Mouse (Mus musculus) stomach, embryonic 16.5 days (tissue): ENCODE measurements around the gene Mrpl40. TPM values are rescaled to one million over a fixed set of nuclear protein-coding genes. Genes with fewer than 3 reads are reported as not detected.
"Not testable (repeated sequence)": the region's sequence is repeated elsewhere in the genome, so short reads cannot be mapped to it uniquely, and the experiment has no call there.

ENCODE experiments used
- ATAC-seq: fragments of 200-750 bp; cut with Nextera tagmentation; 2 replicates; pipeline ENCODE4 v1.8.0; 2017; ENCODE audit warnings: moderate number of reproducible peaks, moderate TSS enrichment; ENCODE audit not compliant: insufficient read depth, low FRiP score
- H3K27ac ChIP-seq: fragments of 300-500 bp; sonication (generic); 2 replicates; pipeline ENCODE4 v1.5.1; 2014; ENCODE audit warnings: low read length
- H3K27me3 ChIP-seq: fragments of 300-500 bp; sonication (generic); 2 replicates; pipeline ENCODE4 v1.6.1; 2014; ENCODE audit warnings: low read length, control low read depth, mixed read lengths; ENCODE audit not compliant: control insufficient read depth, insufficient read depth
- H3K36me3 ChIP-seq: fragments of 300-500 bp; sonication (generic); 2 replicates; pipeline ENCODE4 v1.6.1; 2014; ENCODE audit warnings: low read length; ENCODE audit not compliant: control insufficient read depth, insufficient read depth
- H3K4me1 ChIP-seq: fragments of 300-500 bp; sonication (generic); 2 replicates; pipeline ENCODE4 v1.6.1; 2014; ENCODE audit warnings: low read length, control low read depth, mixed read lengths; ENCODE audit not compliant: control insufficient read depth, insufficient read depth
- H3K4me2 ChIP-seq: fragments of 300-500 bp; sonication (generic); 2 replicates; pipeline ENCODE4 v1.6.1; 2014; ENCODE audit warnings: low read depth, low read length, mixed read lengths
- H3K4me3 ChIP-seq: fragments of 300-500 bp; sonication (generic); replicated peaks from 2 replicates; pipeline ENCODE4 v1.5.1; 2014; ENCODE audit warnings: mild to moderate bottlenecking, low read length
- H3K9ac ChIP-seq: fragments of 300-500 bp; sonication (generic); 2 replicates; pipeline ENCODE4 v1.6.1; 2014; ENCODE audit warnings: low read length
- H3K9me3 ChIP-seq: fragments of 300-500 bp; sonication (generic); replicated peaks from 2 replicates; pipeline ENCODE4 v1.6.1; 2016; ENCODE audit warnings: low read length, control low read depth; ENCODE audit not compliant: control insufficient read depth
- WGBS: fragments of 180-500 bp; shearing (Covaris S2); extraction: QIAGEN DNeasy Blood & Tissue Kit; methylation state at CpG from one replicate; pipeline ENCODE4 v1.1.7; 2014; 5-methylcytosine and 5-hydroxymethylcytosine counted together
- polyA plus RNA-seq: library from polyadenylated mRNA; unstranded; fragments of >200 nt; fragmentation: Nextera tagmentation; extraction: Ambion mirVana; gene quantifications from 2 replicates; pipeline ENCODE4 v1.2.1, GENCODE M21; 2015

The Mrpl40 gene
- polyA plus RNA-seq, 1 experiment from 2014 or later = 88.9 TPM

GRCm38 (mm10) chr16:18878091-18878720 is 1.5 kb upstream of the Mrpl40 start:
- Histone ChIP-seq H3K36me3 (peaks cover 6% of the 10 kb centered on the region; the same call in 1 of the 2 replicates), H3K4me3 (peak overlapping the region; percentile 79), H3K4me2 (peak overlapping the region; percentile 81), H3K27me3 (no peaks in the 10 kb centered on the region), H3K9me3 (no peaks in the 10 kb centered on the region), H3K4me1 (peaks cover 4% of the 10 kb centered on the region), H3K9ac (peak overlapping the region; percentile 89), H3K27ac (peak overlapping the region; percentile 96)
- 21% methylated on average over 20 of the region's 20 CpGs for WGBS
- ATAC-seq = no peak

- H3K27me3 ChIP-seq = no peaks in the 10 kb centered on the region
- no peaks in the 10 kb centered on the region for H3K9me3 ChIP-seq
- H3K27ac ChIP-seq = peak overlapping the region; percentile 96
- peak overlapping the region; percentile 89 for H3K9ac ChIP-seq
- WGBS = under 1% methylated on average over 39 of the region's 43 CpGs
- peaks cover 7% of the 10 kb centered on the region; the same call in 1 of the 2 replicates for H3K36me3 ChIP-seq
- peak; percentile 11; the same call in 1 of the 2 replicates for ATAC-seq
- H3K4me3 ChIP-seq = peak overlapping the region; percentile 79
- peak overlapping the region; percentile 81 for H3K4me2 ChIP-seq
- peaks cover 4% of the 10 kb centered on the region for H3K4me1 ChIP-seq
These were observed 876 bp upstream of the Mrpl40 start for GRCm38 (mm10) chr16:18877386-18878090.

- Histone ChIP-seq H3K36me3 (peaks cover 14% of the 10 kb centered on the region), H3K4me1 (peaks cover 4% of the 10 kb centered on the region), H3K9me3 (no peaks in the 10 kb centered on the region), H3K27ac (peak overlapping the region; percentile 96), H3K4me3 (peak overlapping the region; percentile 79), H3K9ac (peak overlapping the region; percentile 89), H3K4me2 (peak overlapping the region; percentile 73), H3K27me3 (no peaks in the 10 kb centered on the region)
- ATAC-seq = no peak; the same call in 1 of the 2 replicates
- 1% methylated on average over 17 of the region's 17 CpGs for WGBS
These were observed 596 bp downstream of the Mrpl40 start for GRCm38 (mm10) chr16:18876091-18876441.

- H3K4me3 ChIP-seq, ATAC-seq, H3K9me3 ChIP-seq, H3K4me2 ChIP-seq, H3K27ac ChIP-seq, H3K9ac ChIP-seq, H3K27me3 ChIP-seq, H3K4me1 ChIP-seq: not testable (repeated sequence)
- 69% methylated on average over 1 of the region's 1 CpGs for WGBS
- peaks cover 12% of the 10 kb centered on the region for H3K36me3 ChIP-seq
These were observed 6.2 kb downstream of the Mrpl40 start for GRCm38 (mm10) chr16:18870495-18870894.

GRCm38 (mm10) chr16:18860186-18860585 is 16.5 kb downstream of the Mrpl40 start:
- WGBS = 55% methylated on average over 1 of the region's 1 CpGs
- no peak for ATAC-seq
- Histone ChIP-seq H3K4me1 (no peaks in the 10 kb centered on the region), H3K4me3 (no peak overlapping the region), H3K9me3 (no peaks in the 10 kb centered on the region), H3K4me2 (no peak overlapping the region), H3K27ac (no peak overlapping the region), H3K36me3 (no peaks in the 10 kb centered on the region), H3K27me3 (no peaks in the 10 kb centered on the region), H3K9ac (no peak overlapping the region)

- ATAC-seq = no peak
- Histone ChIP-seq H3K4me3 (no peak overlapping the region), H3K4me2 (no peak overlapping the region), H3K36me3 (no peaks in the 10 kb centered on the region), H3K4me1 (no peaks in the 10 kb centered on the region), H3K9ac (no peak overlapping the region), H3K9me3 (no peaks in the 10 kb centered on the region), H3K27ac (no peak overlapping the region), H3K27me3 (no peaks in the 10 kb centered on the region)
These were observed 18.1 kb downstream of the Mrpl40 start for GRCm38 (mm10) chr16:18858551-18858950.

GRCm38 (mm10) chr16:18849521-18850190 is 27.0 kb downstream of the Mrpl40 start:
- not testable (repeated sequence) for H3K4me1 ChIP-seq, H3K27me3 ChIP-seq, H3K9me3 ChIP-seq, H3K27ac ChIP-seq, H3K4me2 ChIP-seq, ATAC-seq, H3K9ac ChIP-seq, H3K36me3 ChIP-seq, H3K4me3 ChIP-seq
- WGBS = 87% methylated on average over 15 of the region's 17 CpGs

GRCm38 (mm10) chr16:18846301-18846820 is 30.3 kb downstream of the Mrpl40 start:
- WGBS = 82% methylated on average over 15 of the region's 15 CpGs
- H3K4me2 ChIP-seq = no peak overlapping the region
- no peak for ATAC-seq

GRCm38 (mm10) chr16:18838346-18838745 is 38.3 kb downstream of the Mrpl40 start:
- no peak for ATAC-seq
- Histone ChIP-seq H3K4me3 (no peak overlapping the region), H3K9ac (no peak overlapping the region), H3K36me3 (no peaks in the 10 kb centered on the region), H3K27me3 (no peaks in the 10 kb centered on the region), H3K9me3 (no peaks in the 10 kb centered on the region), H3K4me2 (no peak overlapping the region), H3K4me1 (peaks cover 4% of the 10 kb centered on the region; the same call in 1 of the 2 replicates), H3K27ac (no peak overlapping the region)
- 90% methylated on average over 4 of the region's 4 CpGs for WGBS

More at GRCm38 (mm10) chr16:18846301-18846820, 30.3 kb downstream of the Mrpl40 start:
- no peak overlapping the region for H3K9ac ChIP-seq
- H3K27ac ChIP-seq = no peak overlapping the region
- no peaks in the 10 kb centered on the region for H3K9me3 ChIP-seq
- no peaks in the 10 kb centered on the region for H3K36me3 ChIP-seq
- no peaks in the 10 kb centered on the region for H3K27me3 ChIP-seq
- no peak overlapping the region for H3K4me3 ChIP-seq
- no peaks in the 10 kb centered on the region for H3K4me1 ChIP-seq
